Mouse (Mus musculus) retina, adult 2 months (tissue): ENCODE results near the gene Gm20828.
"Not testable (repeated sequence)": the region's sequence is repeated elsewhere in the genome, so short reads cannot be mapped to it uniquely, and the experiment has no call there.

Experiments
- DNase-seq: peaks from one replicate; pipeline ENCODE4 v3.0.0-alpha.2; 2012; ENCODE audit warnings: low read depth, low spot score

Gm20828 gene

DNA sequence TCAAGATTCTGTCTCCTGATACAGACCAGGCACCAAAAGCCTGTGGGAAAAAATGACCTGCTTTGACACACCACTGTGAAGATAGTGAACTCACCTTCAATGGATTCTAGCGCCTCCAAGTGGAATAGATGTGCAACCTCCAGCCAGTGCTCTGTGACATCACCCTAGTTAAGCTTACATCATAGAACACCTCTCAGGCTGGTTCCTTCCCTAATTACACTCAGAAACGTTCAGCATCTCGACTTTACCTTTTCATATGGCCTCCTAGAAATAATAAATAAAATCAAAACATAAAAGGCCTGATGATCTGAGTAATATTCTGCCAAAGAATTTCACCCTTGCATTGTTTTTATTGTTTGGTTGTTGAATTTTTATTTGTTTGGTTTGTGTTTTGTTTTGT lies at the start of gene Gm20828:
Gm20828 (minus strand) TSS at position 101 of the 400 bp plus-strand sequence.
- not testable (repeated sequence) for DNase-seq
